Mouse (Mus musculus): ENCODE data around the gene Ccdc12. TPM values are rescaled to one million over a fixed set of nuclear protein-coding genes. Genes with fewer than 3 reads are reported as not detected.
A peak's percentile ranks its signal among the peaks of the same experiment; 100 is the strongest.

Gene Ccdc12
- polyA plus RNA-seq, 1 experiment: 537 TPM

- Histone ChIP-seq H3K4me1 (peaks cover 92% of the 10 kb centered on the region), H3K4me3 (replicated peaks) (peak overlapping the region; percentile 86), H3K27me3 (replicated peaks) (no peaks in the 10 kb centered on the region), H3K36me3 (replicated peaks; ENCODE audit: low read length) (peaks cover 56% of the 10 kb centered on the region), H3K9me3 (no peaks in the 10 kb centered on the region)
- TF ChIP-seq FLI1 (IDR thresholded peaks at IDR 0.05; ENCODE audit: low read length) (no peak), GATA1 (IDR thresholded peaks at IDR 0.05; ENCODE audit: borderline replicate concordance, low read length) (no peak)
Measured at GRCm38 (mm10) chr9:110683574-110684099, 27.3 kb downstream of the Ccdc12 start.

DNA sequence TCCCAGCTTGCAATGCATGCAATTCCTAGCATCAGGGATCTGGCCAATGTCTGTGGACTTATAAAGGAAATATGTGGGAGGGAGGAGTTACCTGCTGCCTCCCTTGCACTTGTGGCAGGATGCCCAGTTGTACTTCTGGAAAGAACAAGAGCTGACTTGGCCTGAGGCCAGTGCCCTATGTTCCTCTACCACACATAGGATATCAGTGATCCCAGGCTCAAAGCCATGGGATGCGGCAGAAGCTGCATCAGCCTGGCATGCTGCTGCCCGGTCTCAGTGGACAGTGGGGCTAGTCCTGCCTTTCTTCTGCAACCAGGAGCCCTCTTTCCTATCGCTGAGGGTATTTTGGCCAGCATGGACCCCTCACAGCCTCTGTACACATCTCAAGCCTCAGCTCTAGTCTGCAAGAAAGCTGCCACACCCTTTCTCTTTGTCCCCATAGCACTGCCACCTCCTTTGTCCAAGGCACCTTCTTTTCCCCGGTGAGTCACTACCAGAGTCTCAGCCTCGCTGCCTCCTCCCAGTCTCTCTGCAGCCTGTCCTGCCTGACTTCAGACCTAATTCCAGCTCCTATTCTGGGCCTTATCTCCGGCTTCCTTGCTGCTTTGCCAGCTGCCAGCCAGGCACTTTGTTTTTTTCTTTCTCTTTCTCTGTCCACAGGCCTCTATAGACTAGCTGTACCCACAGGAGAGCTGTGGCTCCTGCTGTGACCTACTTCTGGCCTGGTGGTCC is 28.0 kb downstream of the Ccdc12 start:
- Histone ChIP-seq H3K36me3 (replicated peaks; ENCODE audit: low read length) (peaks cover 57% of the 10 kb centered on the region), H3K4me1 (peaks cover 92% of the 10 kb centered on the region), H3K9me3 (no peaks in the 10 kb centered on the region), H3K27me3 (replicated peaks) (no peaks in the 10 kb centered on the region), H3K4me3 (replicated peaks) (peak overlapping the region; percentile 86)
- TF ChIP-seq FLI1 (IDR thresholded peaks at IDR 0.05; ENCODE audit: low read length) (no peak), GATA1 (IDR thresholded peaks at IDR 0.05; ENCODE audit: borderline replicate concordance, low read length) (no peak)

DNA sequence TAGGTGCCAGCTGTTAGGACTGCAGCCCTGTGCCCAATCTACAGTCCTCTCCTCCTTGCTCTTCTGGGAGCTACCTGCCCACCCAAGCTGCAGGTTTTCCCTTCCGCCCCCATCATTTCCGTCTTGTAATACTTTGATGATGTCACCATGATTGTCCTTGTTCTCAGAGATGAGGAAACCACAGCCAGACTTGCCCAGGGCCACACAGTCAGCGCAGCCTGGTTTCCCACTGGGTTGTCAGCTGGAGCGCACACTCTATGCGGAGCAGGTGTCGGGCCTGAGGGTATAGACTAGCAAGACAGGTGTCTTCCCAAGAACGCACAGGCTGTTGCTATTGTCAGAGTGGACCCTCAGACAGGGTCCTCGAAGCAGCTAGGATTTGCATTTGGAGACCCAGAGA is 28.9 kb downstream of the Ccdc12 start:
- H3K9me3 ChIP-seq: no peaks in the 10 kb centered on the region
- TF ChIP-seq FLI1 (IDR thresholded peaks at IDR 0.05; ENCODE audit: low read length): no peak
- no peak for TF ChIP-seq GATA1 (IDR thresholded peaks at IDR 0.05; ENCODE audit: borderline replicate concordance, low read length)
- peaks cover 92% of the 10 kb centered on the region for H3K4me1 ChIP-seq
- H3K4me3 ChIP-seq (replicated peaks): peak overlapping the region; percentile 86
- peaks cover 55% of the 10 kb centered on the region for H3K36me3 ChIP-seq (replicated peaks; ENCODE audit: low read length)
- no peaks in the 10 kb centered on the region for H3K27me3 ChIP-seq (replicated peaks)

- H3K36me3 ChIP-seq (replicated peaks; ENCODE audit: low read length): peaks cover 57% of the 10 kb centered on the region
- no peak for TF ChIP-seq FLI1 (IDR thresholded peaks at IDR 0.05; ENCODE audit: low read length)
- no peak for TF ChIP-seq GATA1 (IDR thresholded peaks at IDR 0.05; ENCODE audit: borderline replicate concordance, low read length)
- peaks cover 95% of the 10 kb centered on the region for H3K4me1 ChIP-seq
- no peaks in the 10 kb centered on the region for H3K9me3 ChIP-seq
- H3K27me3 ChIP-seq (replicated peaks): no peaks in the 10 kb centered on the region
- H3K4me3 ChIP-seq (replicated peaks): peak overlapping the region; percentile 86
Measured at GRCm38 (mm10) chr9:110685591-110685990, 29.3 kb downstream of the Ccdc12 start.

- H3K4me1 ChIP-seq: peaks cover 95% of the 10 kb centered on the region
Measured at GRCm38 (mm10) chr9:110686472-110686871, 30.2 kb downstream of the Ccdc12 start.

GRCm38 (mm10) chr9:110687061-110687460 is 30.8 kb downstream of the Ccdc12 start:
- H3K4me3 ChIP-seq (replicated peaks): no peak overlapping the region
- no peaks in the 10 kb centered on the region for H3K9me3 ChIP-seq
- H3K4me1 ChIP-seq: peaks cover 90% of the 10 kb centered on the region
- TF ChIP-seq FLI1 (IDR thresholded peaks at IDR 0.05; ENCODE audit: low read length) (no peak), GATA1 (IDR thresholded peaks at IDR 0.05; ENCODE audit: borderline replicate concordance, low read length) (no peak)
- peaks cover 60% of the 10 kb centered on the region for H3K36me3 ChIP-seq (replicated peaks; ENCODE audit: low read length)
- H3K27me3 ChIP-seq (replicated peaks): no peaks in the 10 kb centered on the region

More at GRCm38 (mm10) chr9:110686472-110686871, 30.2 kb downstream of the Ccdc12 start:
- Histone ChIP-seq H3K36me3 (replicated peaks; ENCODE audit: low read length) (peaks cover 57% of the 10 kb centered on the region), H3K27me3 (replicated peaks) (no peaks in the 10 kb centered on the region), H3K9me3 (no peaks in the 10 kb centered on the region), H3K4me3 (replicated peaks) (no peak overlapping the region)
- TF ChIP-seq FLI1 (IDR thresholded peaks at IDR 0.05; ENCODE audit: low read length) (no peak), GATA1 (IDR thresholded peaks at IDR 0.05; ENCODE audit: borderline replicate concordance, low read length) (no peak)

GRCm38 (mm10) chr9:110687846-110688245 is 31.5 kb downstream of the Ccdc12 start:
- Histone ChIP-seq H3K36me3 (replicated peaks; ENCODE audit: low read length) (peaks cover 64% of the 10 kb centered on the region), H3K27me3 (replicated peaks) (no peaks in the 10 kb centered on the region), H3K4me1 (peaks cover 85% of the 10 kb centered on the region), H3K9me3 (no peaks in the 10 kb centered on the region), H3K4me3 (replicated peaks) (no peak overlapping the region)
- no peak for TF ChIP-seq GATA1 (IDR thresholded peaks at IDR 0.05; ENCODE audit: borderline replicate concordance, low read length)
- TF ChIP-seq FLI1 (IDR thresholded peaks at IDR 0.05; ENCODE audit: low read length): no peak

GRCm38 (mm10) chr9:110689261-110689779 is 33.0 kb downstream of the Ccdc12 start:
- H3K27me3 ChIP-seq (replicated peaks): no peaks in the 10 kb centered on the region
- H3K4me3 ChIP-seq (replicated peaks): no peak overlapping the region
- peaks cover 77% of the 10 kb centered on the region for H3K36me3 ChIP-seq (replicated peaks; ENCODE audit: low read length)
- H3K9me3 ChIP-seq: no peaks in the 10 kb centered on the region
- TF ChIP-seq GATA1 (IDR thresholded peaks at IDR 0.05; ENCODE audit: borderline replicate concordance, low read length) (no peak), FLI1 (IDR thresholded peaks at IDR 0.05; ENCODE audit: low read length) (no peak)
- H3K4me1 ChIP-seq: peaks cover 80% of the 10 kb centered on the region

GRCm38 (mm10) chr9:110695165-110695755 is 39.0 kb downstream of the Ccdc12 start:
- peaks cover 92% of the 10 kb centered on the region for H3K36me3 ChIP-seq (replicated peaks; ENCODE audit: low read length)
- H3K9me3 ChIP-seq: no peaks in the 10 kb centered on the region
- peaks cover 66% of the 10 kb centered on the region for H3K4me1 ChIP-seq
- no peaks in the 10 kb centered on the region for H3K27me3 ChIP-seq (replicated peaks)
- TF ChIP-seq GATA1 (IDR thresholded peaks at IDR 0.05; ENCODE audit: borderline replicate concordance, low read length) (no peak), FLI1 (IDR thresholded peaks at IDR 0.05; ENCODE audit: low read length) (no peak)
- no peak overlapping the region for H3K4me3 ChIP-seq (replicated peaks)

DNA sequence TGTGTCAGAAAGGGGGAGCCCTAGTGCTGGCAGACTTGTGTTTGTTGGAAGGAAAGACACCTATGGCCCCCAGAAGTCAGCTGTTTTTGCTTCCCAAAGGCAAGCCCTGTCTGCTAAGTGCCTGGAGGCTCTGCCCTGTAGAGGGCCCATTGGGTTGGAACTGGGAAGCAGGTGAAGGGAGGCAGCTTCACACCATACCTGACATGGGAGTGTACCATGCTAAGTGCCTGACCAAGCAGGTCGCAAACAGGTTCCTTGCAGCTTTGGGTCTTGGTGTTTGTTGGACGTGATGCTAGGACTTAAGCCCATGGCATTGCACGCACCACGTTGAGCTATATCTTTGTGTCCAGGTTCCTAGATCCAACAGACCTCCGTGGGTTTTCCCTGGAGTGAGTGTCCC is 40.1 kb downstream of the Ccdc12 start:
- Histone ChIP-seq H3K4me1 (peaks cover 66% of the 10 kb centered on the region), H3K4me3 (replicated peaks) (no peak overlapping the region), H3K9me3 (no peaks in the 10 kb centered on the region), H3K36me3 (replicated peaks; ENCODE audit: low read length) (peaks cover 92% of the 10 kb centered on the region), H3K27me3 (replicated peaks) (no peaks in the 10 kb centered on the region)
- TF ChIP-seq GATA1 (IDR thresholded peaks at IDR 0.05; ENCODE audit: borderline replicate concordance, low read length) (no peak), FLI1 (IDR thresholded peaks at IDR 0.05; ENCODE audit: low read length) (no peak)

Data from megakaryocyte, embryonic 14.5 days (primary cell).